Mouse (Mus musculus) heart, embryonic 13.5 days (tissue): ENCODE data around the gene Srarp. TPM values are rescaled to one million over a fixed set of nuclear protein-coding genes. Genes with fewer than 3 reads are reported as not detected.

Experiments used
- ATAC-seq: fragments of 200-750 bp; cut with Nextera tagmentation; 2 replicates; pipeline ENCODE4 v1.8.0; 2017; ENCODE audit warnings: moderate TSS enrichment; ENCODE audit not compliant: insufficient number of reproducible peaks, low FRiP score, low TSS enrichment; ENCODE audit errors: extremely low read depth
- H3K27ac ChIP-seq: fragments of 300-500 bp; sonication (generic); replicated peaks from 2 replicates; pipeline ENCODE4 v1.5.1; 2015; ENCODE audit warnings: moderate library complexity, mild to moderate bottlenecking, inconsistent platforms
- H3K27me3 ChIP-seq: fragments of 300-500 bp; sonication (generic); replicated peaks from 2 replicates; pipeline ENCODE4 v1.6.1; 2015; ENCODE audit warnings: mild to moderate bottlenecking, inconsistent platforms
- H3K36me3 ChIP-seq: fragments of 300-500 bp; sonication (generic); 2 replicates; pipeline ENCODE4 v1.6.1; 2015; ENCODE audit warnings: mild to moderate bottlenecking, inconsistent platforms
- H3K4me1 ChIP-seq: fragments of 300-500 bp; sonication (generic); 2 replicates; pipeline ENCODE4 v1.6.1; 2015; ENCODE audit warnings: inconsistent platforms
- H3K4me2 ChIP-seq: fragments of 300-500 bp; sonication (generic); 2 replicates; pipeline ENCODE4 v1.6.1; 2015; ENCODE audit warnings: inconsistent platforms, mild to moderate bottlenecking, moderate library complexity
- H3K4me3 ChIP-seq: fragments of 300-500 bp; sonication (generic); 2 replicates; pipeline ENCODE4 v1.5.1; 2015; ENCODE audit warnings: moderate library complexity, mild to moderate bottlenecking, inconsistent platforms
- H3K9ac ChIP-seq: fragments of 300-500 bp; sonication (generic); 2 replicates; pipeline ENCODE4 v1.6.1; 2015; ENCODE audit warnings: inconsistent platforms, mild to moderate bottlenecking, moderate library complexity
- H3K9me3 ChIP-seq: fragments of 300-500 bp; sonication (generic); 2 replicates; pipeline ENCODE4 v1.6.1; 2016; ENCODE audit warnings: inconsistent platforms
- WGBS: fragments of 180-500 bp; shearing (Covaris S2); methylation state at CpG from one replicate; pipeline ENCODE4 v1.1.7; 2015; ENCODE audit warnings: mixed read lengths; 5-methylcytosine and 5-hydroxymethylcytosine counted together
- polyA plus RNA-seq: library from polyadenylated mRNA; unstranded; fragments of >200 nt; fragmentation: Nextera tagmentation; extraction: Ambion mirVana; gene quantifications from 2 replicates; pipeline ENCODE4 v1.2.1, GENCODE M21; 2015

Gene Srarp
- polyA plus RNA-seq, 1 experiment from 2014 or later: not detected

DNA sequence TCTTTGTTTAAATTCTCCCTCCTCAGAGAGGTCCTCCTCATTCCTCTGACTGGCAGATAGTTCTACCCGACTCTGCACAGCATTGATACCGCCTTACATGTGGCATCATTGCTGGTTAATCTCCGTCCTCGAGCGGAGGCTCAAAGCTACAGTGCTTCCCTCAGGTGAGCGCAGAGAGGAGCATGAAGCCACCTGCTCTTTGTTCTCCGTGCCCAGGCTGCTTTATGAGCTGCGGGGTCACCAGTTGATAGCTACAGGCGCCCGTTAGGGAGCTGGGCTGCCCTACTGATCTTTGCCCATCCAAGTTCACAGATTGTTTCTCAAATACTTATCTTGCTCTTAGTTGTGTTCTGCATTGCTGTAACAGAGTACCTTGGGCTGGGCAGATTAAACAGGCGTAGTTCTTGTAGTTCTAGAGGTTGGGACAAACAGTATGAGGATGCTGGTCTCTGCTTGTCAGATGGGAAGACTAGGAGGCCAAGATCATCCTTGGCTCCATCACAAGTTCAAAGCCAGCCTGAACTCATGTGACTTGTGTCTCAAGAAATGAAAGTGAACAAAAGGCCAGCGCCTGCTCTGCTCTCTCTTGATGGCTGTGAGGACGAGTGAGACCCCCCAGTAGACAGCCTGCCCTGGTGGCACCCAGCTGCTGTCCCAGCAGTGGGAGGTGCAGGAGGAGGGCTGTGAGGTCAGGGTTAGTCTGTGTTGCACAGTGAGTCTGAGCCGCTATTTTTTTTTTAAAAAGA lies 20.5 kb upstream of the Srarp start:
- no peak for ATAC-seq
- no peak overlapping the region for H3K4me3 ChIP-seq
- no peak overlapping the region for H3K27ac ChIP-seq
- no peaks in the 10 kb centered on the region for H3K27me3 ChIP-seq
- no peaks in the 10 kb centered on the region for H3K9me3 ChIP-seq
- no peak overlapping the region for H3K4me2 ChIP-seq
- peaks cover 24% of the 10 kb centered on the region for H3K4me1 ChIP-seq
- peaks cover 38% of the 10 kb centered on the region for H3K36me3 ChIP-seq
- WGBS: 90% methylated on average over 14 of the region's 14 CpGs
- no peak overlapping the region for H3K9ac ChIP-seq

DNA sequence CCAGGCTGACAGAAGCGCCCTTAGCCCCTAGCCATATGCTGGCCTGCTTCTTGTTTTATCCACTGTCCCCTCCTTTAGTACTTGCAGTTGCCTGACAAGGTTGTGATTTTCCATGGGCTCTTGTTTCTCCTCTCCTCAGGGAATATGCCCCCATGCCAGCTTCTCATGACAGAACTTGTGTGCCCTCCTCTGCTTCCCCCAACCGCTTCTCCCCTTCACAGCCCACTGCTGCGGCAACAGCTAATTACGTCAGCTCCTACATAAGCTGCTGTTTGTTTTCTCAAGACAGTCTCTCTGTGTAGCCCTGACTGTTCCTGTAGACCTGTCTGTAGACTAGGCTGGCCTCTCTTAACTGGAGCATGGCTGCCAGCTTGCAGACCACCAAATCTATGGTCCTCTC lies 19.6 kb upstream of the Srarp start:
- H3K9ac ChIP-seq: no peak overlapping the region
- no peak overlapping the region for H3K4me3 ChIP-seq
- H3K4me2 ChIP-seq: no peak overlapping the region
- 76% methylated on average over 4 of the region's 4 CpGs for WGBS
- H3K36me3 ChIP-seq: peaks cover 42% of the 10 kb centered on the region
- ATAC-seq: no peak
- H3K27ac ChIP-seq: no peak overlapping the region
- H3K27me3 ChIP-seq: no peaks in the 10 kb centered on the region
- no peaks in the 10 kb centered on the region for H3K9me3 ChIP-seq
- peaks cover 27% of the 10 kb centered on the region for H3K4me1 ChIP-seq

DNA sequence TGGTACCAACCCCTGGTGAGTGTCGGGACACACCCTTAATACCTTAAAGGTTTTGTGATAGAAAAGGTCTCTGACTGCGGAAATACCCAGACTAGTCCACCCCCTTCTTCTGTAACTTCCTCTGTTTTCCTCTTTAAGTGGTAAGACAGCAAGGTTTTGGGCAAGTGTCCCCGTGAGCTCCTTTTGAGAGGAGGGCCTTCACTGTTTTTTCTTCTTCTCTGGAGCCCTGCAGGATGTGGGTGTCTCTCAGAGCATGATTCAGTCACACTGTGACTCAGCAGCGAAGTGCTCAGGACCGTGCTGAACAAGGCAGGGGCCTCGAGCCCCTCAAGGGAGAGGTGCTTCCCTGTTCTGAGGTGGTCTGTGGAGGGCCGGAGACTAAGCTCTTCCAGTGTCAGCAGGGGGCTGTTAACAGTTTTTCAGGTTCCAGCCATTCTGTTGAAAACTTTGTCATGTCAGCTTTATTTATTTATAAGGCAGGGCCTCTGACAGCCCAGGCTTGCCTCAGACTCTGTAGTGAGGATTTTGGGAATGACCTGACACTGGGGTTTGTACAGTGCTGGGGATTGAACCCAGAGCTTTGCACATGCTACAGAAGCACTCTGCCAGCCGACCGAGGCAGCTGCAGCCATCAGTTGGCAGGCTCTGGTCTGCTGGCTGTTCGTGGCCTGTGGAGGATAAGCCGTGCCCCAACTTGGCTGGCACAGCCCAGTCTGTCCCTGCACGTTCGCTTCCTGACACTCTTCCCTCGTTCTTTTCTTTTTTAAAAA lies 18.9 kb upstream of the Srarp start:
- Histone ChIP-seq H3K27me3 (no peaks in the 10 kb centered on the region), H3K4me1 (peaks cover 27% of the 10 kb centered on the region), H3K4me3 (no peak overlapping the region), H3K27ac (no peak overlapping the region), H3K36me3 (peaks cover 46% of the 10 kb centered on the region), H3K9me3 (no peaks in the 10 kb centered on the region), H3K9ac (no peak overlapping the region), H3K4me2 (no peak overlapping the region)
- WGBS: 66% methylated on average over 14 of the region's 14 CpGs
- ATAC-seq: no peak

DNA sequence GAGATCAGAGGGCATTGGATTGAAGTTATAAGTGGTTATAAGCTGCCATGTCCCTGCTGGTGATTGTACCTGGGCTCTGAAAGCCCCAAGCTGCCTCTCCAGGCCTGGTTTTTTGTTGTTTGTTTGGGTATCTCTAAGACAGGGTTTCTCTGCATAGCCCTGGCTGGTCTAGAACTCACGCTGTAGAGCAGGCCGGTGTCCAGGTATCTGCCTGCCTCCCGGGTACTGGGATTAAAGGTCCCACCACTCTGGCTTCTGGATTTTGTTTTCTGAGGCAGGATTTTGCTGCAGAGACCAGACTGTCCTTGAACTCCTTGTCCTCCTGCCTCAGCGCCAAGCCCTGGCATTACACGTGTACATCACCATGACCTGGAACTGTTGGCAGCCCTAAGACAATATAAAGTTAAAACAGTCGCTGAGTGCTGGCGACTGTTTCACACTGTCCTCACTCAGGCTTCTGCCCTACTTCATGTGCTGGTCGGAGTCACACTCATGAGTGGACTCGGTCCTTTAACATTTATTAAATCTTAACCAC lies 16.1 kb upstream of the Srarp start:
- Histone ChIP-seq H3K4me1 (0 out of 2 replicates have a peak, but pooled peaks cover 10% of the 10 kb centered on the region), H3K4me3 (no peak overlapping the region), H3K9me3 (no peaks in the 10 kb centered on the region), H3K36me3 (peaks cover 73% of the 10 kb centered on the region), H3K27me3 (no peaks in the 10 kb centered on the region), H3K4me2 (no peak overlapping the region), H3K9ac (no peak overlapping the region), H3K27ac (no peak overlapping the region)
- WGBS: 92% methylated on average over 9 of the region's 9 CpGs
- ATAC-seq: no peak

- peaks cover 75% of the 10 kb centered on the region for H3K36me3 ChIP-seq
- ATAC-seq: no peak
- WGBS: 82% methylated on average over 2 of the region's 2 CpGs
Measured at GRCm38 (mm10) chr4:141451251-141451650, 15.3 kb upstream of the Srarp start.

DNA sequence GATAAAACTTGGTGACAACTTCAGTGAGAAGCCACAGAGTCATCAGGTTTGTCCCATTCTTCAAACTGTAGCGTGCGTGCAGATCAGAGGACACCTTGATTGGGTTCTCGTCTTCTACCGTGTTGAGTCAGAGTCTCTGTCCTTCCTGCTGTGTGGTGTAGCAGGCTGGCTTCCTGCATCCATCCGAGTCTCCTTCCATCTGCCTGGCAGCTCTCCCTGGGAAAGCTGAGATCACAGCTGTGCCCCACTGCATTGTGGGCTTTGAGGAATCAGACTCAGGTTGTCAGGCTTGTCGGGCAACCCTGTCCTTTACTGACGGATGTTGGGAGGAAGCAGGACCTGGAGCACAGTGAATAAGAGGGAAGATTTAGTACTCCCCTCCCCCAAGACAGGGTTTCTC lies 10.3 kb upstream of the Srarp start:
- peak overlapping the region; percentile 89; the same call in 1 of the 2 replicates for H3K4me2 ChIP-seq
- peak overlapping the region; percentile 97; the same call in 1 of the 2 replicates for H3K9ac ChIP-seq
- no peak for ATAC-seq
- WGBS: 63% methylated on average over 7 of the region's 7 CpGs
- H3K36me3 ChIP-seq: peaks cover 46% of the 10 kb centered on the region
- no peaks in the 10 kb centered on the region for H3K27me3 ChIP-seq
- no peak overlapping the region for H3K4me3 ChIP-seq
- H3K27ac ChIP-seq: no peak overlapping the region
- peaks cover 28% of the 10 kb centered on the region for H3K4me1 ChIP-seq
- H3K9me3 ChIP-seq: no peaks in the 10 kb centered on the region

More at GRCm38 (mm10) chr4:141451251-141451650, 15.3 kb upstream of the Srarp start:
- H3K4me2 ChIP-seq: no peak overlapping the region
- H3K4me1 ChIP-seq: peaks cover 13% of the 10 kb centered on the region
- H3K27ac ChIP-seq: no peak overlapping the region
- no peaks in the 10 kb centered on the region for H3K27me3 ChIP-seq
- H3K9ac ChIP-seq: no peak overlapping the region
- H3K9me3 ChIP-seq: no peaks in the 10 kb centered on the region
- no peak overlapping the region for H3K4me3 ChIP-seq

GRCm38 (mm10) chr4:141445328-141445720 lies 9.4 kb upstream of the Srarp start:
- ATAC-seq: no peak

DNA sequence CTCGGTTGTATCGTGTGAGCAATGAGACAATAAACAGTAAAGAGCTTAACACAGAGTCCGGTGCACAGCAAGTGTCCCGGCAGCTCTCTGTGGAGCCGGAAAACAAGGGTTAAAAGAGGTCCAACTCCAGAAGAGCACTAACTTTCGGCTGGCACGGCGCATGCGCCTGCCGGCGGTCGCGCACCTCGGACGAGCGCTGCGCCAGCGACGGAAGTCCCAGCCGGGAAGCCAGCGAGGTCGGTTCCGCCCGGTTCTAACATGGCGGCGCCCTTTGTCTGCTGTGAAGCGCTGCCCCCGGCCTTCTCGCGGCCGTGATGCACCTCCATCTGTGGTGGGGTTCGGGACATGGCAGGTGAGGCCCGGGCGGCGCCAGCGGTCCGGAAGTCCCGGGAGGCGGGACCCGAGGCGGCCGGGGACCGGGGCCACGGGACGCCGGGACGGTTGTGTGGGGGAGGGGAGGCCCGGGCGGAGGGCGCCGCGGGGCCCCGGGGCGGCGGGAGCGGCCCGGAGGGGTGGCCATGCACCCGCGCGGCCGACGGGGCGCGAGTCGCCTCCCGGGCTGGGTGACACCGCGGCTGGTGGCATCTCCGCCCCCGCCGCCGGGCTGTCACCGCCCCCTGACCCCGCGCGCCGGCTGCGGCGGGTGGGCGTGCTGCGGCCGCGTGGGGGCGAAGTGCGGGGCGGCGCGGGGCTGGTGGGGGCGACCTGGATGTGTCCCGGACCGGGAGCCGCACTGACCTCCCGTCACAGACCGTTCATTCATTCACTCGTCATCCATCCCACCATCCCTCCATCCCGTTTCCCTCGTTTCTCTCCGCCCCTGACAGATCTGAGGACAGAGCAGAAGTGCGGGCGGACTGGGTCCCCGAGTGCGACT lies 8.8 kb upstream of the Srarp start, which contains the start of gene Zbtb17:
Gene Zbtb17 (plus strand): TSS at position 204 of the 877 bp plus-strand sequence.
- H3K4me2 ChIP-seq: peak within 1 kb of the TSS; percentile 89
- peak within 1 kb of the TSS; percentile 80 for H3K27ac ChIP-seq
- ATAC-seq: peak; percentile 81

More at GRCm38 (mm10) chr4:141445328-141445720, 9.4 kb upstream of the Srarp start:
- Histone ChIP-seq H3K36me3 (peaks cover 40% of the 10 kb centered on the region), H3K4me2 (peak overlapping the region; percentile 89), H3K27ac (peak overlapping the region; percentile 80; the same call in 1 of the 2 replicates), H3K9ac (peak overlapping the region; percentile 97), H3K4me3 (peak overlapping the region; percentile 99), H3K9me3 (no peaks in the 10 kb centered on the region), H3K4me1 (peaks cover 26% of the 10 kb centered on the region), H3K27me3 (no peaks in the 10 kb centered on the region)
- WGBS: 14% methylated on average over 14 of the region's 14 CpGs

DNA sequence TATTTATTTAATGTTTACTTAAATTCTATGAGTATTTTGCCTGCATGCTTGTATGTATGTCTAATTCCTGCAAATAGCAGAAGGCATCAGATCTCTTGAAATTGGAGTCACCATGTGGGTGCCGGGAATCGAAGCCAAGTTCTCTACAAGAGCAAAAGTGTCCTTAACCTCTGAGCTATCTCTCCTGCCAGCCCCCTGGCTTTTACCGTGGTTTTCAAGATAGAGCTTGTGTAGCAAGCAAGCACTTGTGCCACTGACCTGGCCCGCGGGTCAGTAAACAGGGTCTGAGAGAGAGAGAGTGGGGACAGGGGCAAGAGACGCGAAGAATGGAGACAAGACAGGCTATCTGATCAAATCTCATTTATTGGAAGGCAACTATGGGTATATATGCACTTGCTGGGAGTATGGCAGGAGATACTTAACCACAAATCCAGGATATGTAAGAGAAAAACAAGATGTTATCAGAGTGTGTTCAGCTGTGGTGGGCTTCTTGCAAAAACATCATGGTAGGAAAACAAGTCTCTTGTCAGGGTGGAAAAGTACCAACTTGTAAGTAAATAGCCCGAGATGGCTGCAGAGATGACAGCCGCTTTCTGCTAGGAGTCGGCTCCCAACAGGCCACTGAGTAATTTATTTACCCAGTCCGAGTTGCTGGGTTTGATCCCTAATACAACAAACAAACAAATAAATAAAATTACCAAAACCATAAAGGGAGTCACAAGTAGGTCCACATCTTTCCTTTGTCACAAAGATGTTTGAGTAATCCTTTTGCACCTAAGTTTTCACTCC lies 7.9 kb upstream of the Srarp start:
- Histone ChIP-seq H3K9me3 (no peaks in the 10 kb centered on the region), H3K4me2 (peak overlapping the region; percentile 89), H3K27me3 (no peaks in the 10 kb centered on the region), H3K4me1 (peaks cover 26% of the 10 kb centered on the region), H3K4me3 (peak overlapping the region; percentile 99), H3K27ac (peak overlapping the region; percentile 37; the same call in 1 of the 2 replicates), H3K9ac (peak overlapping the region; percentile 97), H3K36me3 (peaks cover 26% of the 10 kb centered on the region)
- WGBS: 41% methylated on average over 11 of the region's 11 CpGs
- ATAC-seq: no peak

More for the DNA sequence above, 8.8 kb upstream of the Srarp start, which contains the start of gene Zbtb17:
- no peaks in the 10 kb centered on the region for H3K27me3 ChIP-seq
- peak within 1 kb of the TSS; percentile 97 for H3K9ac ChIP-seq
- H3K4me1 ChIP-seq: peaks cover 26% of the 10 kb centered on the region
- peak within 1 kb of the TSS; percentile 99 for H3K4me3 ChIP-seq
- H3K9me3 ChIP-seq: no peaks in the 10 kb centered on the region
- WGBS: under 1% methylated on average over 69 of the region's 102 CpGs
- peaks cover 34% of the 10 kb centered on the region for H3K36me3 ChIP-seq

GRCm38 (mm10) chr4:141440877-141441276 lies 5.0 kb upstream of the Srarp start:
- Histone ChIP-seq H3K27ac (no peak overlapping the region), H3K9me3 (no peaks in the 10 kb centered on the region), H3K4me2 (no peak overlapping the region), H3K4me3 (no peak overlapping the region), H3K36me3 (no peaks in the 10 kb centered on the region), H3K4me1 (peaks cover 19% of the 10 kb centered on the region), H3K27me3 (no peaks in the 10 kb centered on the region), H3K9ac (no peak overlapping the region)
- ATAC-seq: no peak
